Mouse (Mus musculus): ENCODE measurements around the gene Macf1. TPM values are rescaled to one million over a fixed set of nuclear protein-coding genes. Genes with fewer than 3 reads are reported as not detected.

Gene Macf1
- polyA plus RNA-seq, 1 experiment from 2014 or later = 75.7 TPM

DNA sequence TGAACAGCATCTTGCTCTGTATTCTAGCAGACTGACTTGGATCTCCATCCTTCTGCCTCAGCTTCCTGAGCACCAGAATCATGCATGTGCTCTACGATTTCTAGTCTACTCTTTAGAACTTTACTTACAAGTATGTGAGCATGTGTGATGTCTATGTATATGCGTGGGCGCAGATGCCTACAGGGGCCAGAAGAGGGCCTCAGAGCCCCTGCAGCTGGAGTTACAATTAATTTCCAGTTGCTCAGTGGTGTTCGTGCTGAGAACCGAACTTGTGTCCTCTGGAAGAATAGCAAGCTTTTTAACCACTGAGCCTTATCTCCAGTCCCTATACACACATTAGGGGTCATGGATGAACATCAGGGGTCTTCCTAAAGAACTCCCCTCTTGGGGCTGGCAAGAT is 23.2 kb upstream of the Macf1 start:
- no peak for ATAC-seq
- Histone ChIP-seq H3K9me3 (replicated peaks; ENCODE audit: control insufficient read depth, low read length, poor library complexity, severe bottlenecking) (no peaks in the 10 kb centered on the region), H3K4me3 (ENCODE audit: low read depth, low read length) (no peak overlapping the region), H3K36me3 (ENCODE audit: control insufficient read depth, insufficient read depth, low read length) (peaks cover under 1% of the 10 kb centered on the region; the same call in 1 of the 2 replicates), H3K9ac (ENCODE audit: low read depth, low read length) (no peak overlapping the region), H3K27ac (ENCODE audit: low read length) (no peak overlapping the region), H3K4me1 (ENCODE audit: control insufficient read depth, insufficient read depth, low read length) (no peaks in the 10 kb centered on the region), H3K27me3 (ENCODE audit: control insufficient read depth, insufficient read depth, low read depth, low read length) (no peaks in the 10 kb centered on the region), H3K4me2 (ENCODE audit: low read length) (no peak overlapping the region)
- WGBS = 99% methylated on average over 5 of the region's 5 CpGs

DNA sequence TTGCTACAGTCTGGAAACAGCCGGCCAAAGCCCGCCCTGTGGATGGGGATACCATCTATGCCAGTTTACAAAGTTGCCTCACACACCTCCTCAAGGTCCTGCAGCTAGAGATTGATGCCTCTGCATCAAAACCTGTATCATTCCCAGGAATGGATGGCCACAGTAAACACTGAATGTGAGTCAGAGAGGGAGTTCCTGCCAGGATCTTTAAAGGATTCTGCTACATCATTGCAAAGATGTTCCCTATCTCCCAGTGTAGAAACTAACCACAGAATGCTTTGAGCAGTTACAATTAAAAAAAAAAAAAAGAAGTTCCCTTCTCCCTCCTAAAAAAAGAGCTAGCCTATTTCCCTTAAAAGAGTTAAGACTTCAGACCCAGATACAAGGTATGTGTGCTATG is 21.2 kb upstream of the Macf1 start:
- Histone ChIP-seq H3K4me2 (ENCODE audit: low read length) (no peak overlapping the region), H3K9me3 (replicated peaks; ENCODE audit: control insufficient read depth, low read length, poor library complexity, severe bottlenecking) (no peaks in the 10 kb centered on the region), H3K36me3 (ENCODE audit: control insufficient read depth, insufficient read depth, low read length) (no peaks in the 10 kb centered on the region), H3K4me3 (ENCODE audit: low read depth, low read length) (no peak overlapping the region), H3K4me1 (ENCODE audit: control insufficient read depth, insufficient read depth, low read length) (no peaks in the 10 kb centered on the region), H3K9ac (ENCODE audit: low read depth, low read length) (no peak overlapping the region), H3K27ac (ENCODE audit: low read length) (no peak overlapping the region), H3K27me3 (ENCODE audit: control insufficient read depth, insufficient read depth, low read depth, low read length) (no peaks in the 10 kb centered on the region)
- ATAC-seq = no peak
- WGBS = 98% methylated on average over 2 of the region's 2 CpGs

- no peaks in the 10 kb centered on the region for H3K4me1 ChIP-seq (ENCODE audit: control insufficient read depth, insufficient read depth, low read length)
- no peaks in the 10 kb centered on the region for H3K27me3 ChIP-seq (ENCODE audit: control insufficient read depth, insufficient read depth, low read depth, low read length)
- H3K36me3 ChIP-seq (ENCODE audit: control insufficient read depth, insufficient read depth, low read length) = no peaks in the 10 kb centered on the region
- ATAC-seq = no peak
- H3K9me3 ChIP-seq (replicated peaks; ENCODE audit: control insufficient read depth, low read length, poor library complexity, severe bottlenecking) = no peaks in the 10 kb centered on the region
- H3K9ac ChIP-seq (ENCODE audit: low read depth, low read length) = no peak overlapping the region
- no peak overlapping the region for H3K27ac ChIP-seq (ENCODE audit: low read length)
- 77% methylated on average over 12 of the region's 12 CpGs for WGBS
- no peak overlapping the region for H3K4me2 ChIP-seq (ENCODE audit: low read length)
- H3K4me3 ChIP-seq (ENCODE audit: low read depth, low read length) = no peak overlapping the region
These were observed 9.2 kb upstream of the Macf1 start for GRCm38 (mm10) chr4:123693384-123693783.

GRCm38 (mm10) chr4:123692071-123692470 is 7.9 kb upstream of the Macf1 start:
- H3K4me3 ChIP-seq (ENCODE audit: low read depth, low read length) = no peak overlapping the region
- WGBS = 90% methylated on average over 3 of the region's 3 CpGs

GRCm38 (mm10) chr4:123690311-123690710 is 6.2 kb upstream of the Macf1 start:
- Histone ChIP-seq H3K9me3 (replicated peaks; ENCODE audit: control insufficient read depth, low read length, poor library complexity, severe bottlenecking) (no peaks in the 10 kb centered on the region), H3K4me3 (ENCODE audit: low read depth, low read length) (no peak overlapping the region), H3K4me1 (ENCODE audit: control insufficient read depth, insufficient read depth, low read length) (peaks cover 4% of the 10 kb centered on the region; the same call in 1 of the 2 replicates), H3K27me3 (ENCODE audit: control insufficient read depth, insufficient read depth, low read depth, low read length) (no peaks in the 10 kb centered on the region), H3K4me2 (ENCODE audit: low read length) (no peak overlapping the region), H3K9ac (ENCODE audit: low read depth, low read length) (no peak overlapping the region), H3K27ac (ENCODE audit: low read length) (no peak overlapping the region), H3K36me3 (ENCODE audit: control insufficient read depth, insufficient read depth, low read length) (no peaks in the 10 kb centered on the region)
- 83% methylated on average over 10 of the region's 10 CpGs for WGBS
- ATAC-seq = no peak

More at GRCm38 (mm10) chr4:123692071-123692470, 7.9 kb upstream of the Macf1 start:
- Histone ChIP-seq H3K9ac (ENCODE audit: low read depth, low read length) (no peak overlapping the region), H3K9me3 (replicated peaks; ENCODE audit: control insufficient read depth, low read length, poor library complexity, severe bottlenecking) (no peaks in the 10 kb centered on the region), H3K27me3 (ENCODE audit: control insufficient read depth, insufficient read depth, low read depth, low read length) (no peaks in the 10 kb centered on the region), H3K27ac (ENCODE audit: low read length) (no peak overlapping the region), H3K36me3 (ENCODE audit: control insufficient read depth, insufficient read depth, low read length) (no peaks in the 10 kb centered on the region), H3K4me1 (ENCODE audit: control insufficient read depth, insufficient read depth, low read length) (no peaks in the 10 kb centered on the region), H3K4me2 (ENCODE audit: low read length) (no peak overlapping the region)
- no peak for ATAC-seq

DNA sequence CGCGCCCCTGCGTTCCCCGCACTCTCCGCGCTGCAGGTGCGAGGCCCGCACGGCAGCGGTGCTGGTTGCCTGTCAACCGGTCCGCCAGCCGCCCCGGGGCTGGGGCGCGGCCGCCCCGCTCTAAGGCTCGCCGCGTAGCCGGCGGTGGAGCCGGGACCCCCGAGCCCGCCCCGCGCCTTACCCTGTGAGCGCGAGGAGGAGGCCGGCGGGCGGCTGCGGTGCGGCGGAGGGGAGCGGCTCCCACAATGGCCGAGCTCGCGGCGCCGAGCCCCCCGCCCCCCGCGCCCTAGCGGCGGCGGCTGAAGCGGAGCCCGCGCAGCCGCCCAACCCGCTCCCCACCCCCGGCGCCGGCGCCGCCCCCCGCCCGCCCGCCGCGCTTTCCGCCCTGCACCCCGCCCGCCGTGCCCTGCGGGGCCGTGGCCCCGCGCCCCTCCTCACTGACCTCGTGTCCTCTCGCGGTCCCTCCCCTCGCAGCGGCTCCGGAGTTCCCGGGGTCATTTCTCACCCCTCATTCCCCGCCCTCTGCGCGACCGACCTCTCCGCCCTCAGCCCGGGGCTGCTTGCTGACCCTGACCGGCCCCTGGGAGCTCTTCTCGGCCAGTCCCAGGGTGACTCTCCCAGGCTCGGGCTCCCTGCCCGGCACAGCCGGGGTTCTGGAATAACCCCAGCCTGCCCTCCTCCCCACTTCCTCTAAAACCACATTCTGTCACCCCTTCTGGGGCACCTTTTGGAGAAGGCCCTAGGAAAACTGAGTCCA is 3.0 kb upstream of the Macf1 start:
- Histone ChIP-seq H3K27ac (ENCODE audit: low read length) (peak overlapping the region; percentile 95), H3K9ac (ENCODE audit: low read depth, low read length) (peak overlapping the region; percentile 99), H3K4me2 (ENCODE audit: low read length) (peak overlapping the region; percentile 94), H3K27me3 (ENCODE audit: control insufficient read depth, insufficient read depth, low read depth, low read length) (no peaks in the 10 kb centered on the region), H3K36me3 (ENCODE audit: control insufficient read depth, insufficient read depth, low read length) (peaks cover 9% of the 10 kb centered on the region), H3K4me3 (ENCODE audit: low read depth, low read length) (peak overlapping the region; percentile 93), H3K9me3 (replicated peaks; ENCODE audit: control insufficient read depth, low read length, poor library complexity, severe bottlenecking) (no peaks in the 10 kb centered on the region), H3K4me1 (ENCODE audit: control insufficient read depth, insufficient read depth, low read length) (peaks cover 18% of the 10 kb centered on the region)
- under 1% methylated on average over 27 of the region's 89 CpGs for WGBS
- ATAC-seq = peak; percentile 69

- Histone ChIP-seq H3K27ac (ENCODE audit: low read length) (peak overlapping the region; percentile 95), H3K4me1 (ENCODE audit: control insufficient read depth, insufficient read depth, low read length) (peaks cover 22% of the 10 kb centered on the region), H3K27me3 (ENCODE audit: control insufficient read depth, insufficient read depth, low read depth, low read length) (no peaks in the 10 kb centered on the region), H3K4me3 (ENCODE audit: low read depth, low read length) (peak overlapping the region; percentile 93), H3K9me3 (replicated peaks; ENCODE audit: control insufficient read depth, low read length, poor library complexity, severe bottlenecking) (no peaks in the 10 kb centered on the region), H3K9ac (ENCODE audit: low read depth, low read length) (peak overlapping the region; percentile 99), H3K36me3 (ENCODE audit: control insufficient read depth, insufficient read depth, low read length) (peaks cover 9% of the 10 kb centered on the region), H3K4me2 (ENCODE audit: low read length) (peak overlapping the region; percentile 94)
- under 1% methylated on average over 50 of the region's 56 CpGs for WGBS
- ATAC-seq = peak; percentile 68
These were observed 2.3 kb upstream of the Macf1 start for GRCm38 (mm10) chr4:123686368-123687024.

GRCm38 (mm10) chr4:123685506-123686242 is 1.5 kb upstream of the Macf1 start:
- WGBS = 27% methylated on average over 8 of the region's 8 CpGs
- peak overlapping the region; percentile 94 for H3K4me2 ChIP-seq (ENCODE audit: low read length)
- H3K36me3 ChIP-seq (ENCODE audit: control insufficient read depth, insufficient read depth, low read length) = peaks cover 9% of the 10 kb centered on the region
- peak overlapping the region; percentile 93 for H3K4me3 ChIP-seq (ENCODE audit: low read depth, low read length)
- H3K9ac ChIP-seq (ENCODE audit: low read depth, low read length) = peak overlapping the region; percentile 99
- H3K9me3 ChIP-seq (replicated peaks; ENCODE audit: control insufficient read depth, low read length, poor library complexity, severe bottlenecking) = no peaks in the 10 kb centered on the region
- peak overlapping the region; percentile 95 for H3K27ac ChIP-seq (ENCODE audit: low read length)
- peaks cover 29% of the 10 kb centered on the region for H3K4me1 ChIP-seq (ENCODE audit: control insufficient read depth, insufficient read depth, low read length)
- ATAC-seq = peak; percentile 31; the same call in 1 of the 2 replicates
- no peaks in the 10 kb centered on the region for H3K27me3 ChIP-seq (ENCODE audit: control insufficient read depth, insufficient read depth, low read depth, low read length)

Data from midbrain, embryonic 16.5 days (tissue).